Mouse (Mus musculus) G1E (cell line): ENCODE measurements at regions not wholly inside any gene's neighbourhood (a gene's known extent, or its start where the extent isn't known, plus 50 kb on each side); places are given as distances from the start of the nearest gene placed in this dataset.

Experiments
- ATAC-seq: 2 replicates; pipeline ENCODE4 v1.8.0; 2016; ENCODE audit warnings: mild to moderate bottlenecking; ENCODE audit not compliant: insufficient number of reproducible peaks, poor library complexity, low FRiP score, severe bottlenecking; ENCODE audit errors: extremely low read depth
- DNase-seq: peaks from one replicate; pipeline ENCODE4 v3.0.0; 2012; ENCODE audit warnings: low spot score
- H3K27me3 ChIP-seq: 2 replicates; pipeline ENCODE4 v1.6.1; 2012; ENCODE audit warnings: mild to moderate bottlenecking, low read length, inconsistent platforms; ENCODE audit not compliant: insufficient read depth
- H3K36me3 ChIP-seq: replicated peaks from 2 replicates; pipeline ENCODE3; 2012; ENCODE audit warnings: mild to moderate bottlenecking, inconsistent platforms
- H3K4me1 ChIP-seq: 2 replicates; pipeline ENCODE4 v1.6.1; 2012; ENCODE audit warnings: low read depth, low read length, inconsistent platforms, mixed read lengths; ENCODE audit not compliant: insufficient read depth
- H3K4me3 ChIP-seq: 2 replicates; pipeline ENCODE4 v1.5.1; 2012; ENCODE audit warnings: low read depth, mild to moderate bottlenecking, inconsistent platforms, low read length, moderate library complexity, mixed read lengths
- H3K9me3 ChIP-seq: replicated peaks from 2 replicates; pipeline ENCODE4 v1.6.1; 2012; ENCODE audit warnings: inconsistent platforms
- CTCF ChIP-seq: IDR thresholded peaks from 2 replicates; pipeline ENCODE4 v1.5.1; 2012; ENCODE audit warnings: low read depth, low read length, inconsistent platforms, mixed read lengths
- GATA1 ChIP-seq: IDR thresholded peaks from 2 replicates; pipeline ENCODE4 v1.6.1; 2012; ENCODE audit warnings: borderline replicate concordance, low read length, inconsistent platforms, mixed read lengths
- GATA2 ChIP-seq: IDR thresholded peaks from 2 replicates; pipeline ENCODE4 v1.6.1; 2012; ENCODE audit warnings: low read depth, low read length, inconsistent platforms, borderline replicate concordance
- POLR2AphosphoS5 ChIP-seq: IDR thresholded peaks from 2 replicates; pipeline ENCODE4 v1.6.1; 2012; ENCODE audit warnings: low read depth, low read length, inconsistent platforms; ENCODE audit not compliant: insufficient replicate concordance
- TAL1 ChIP-seq: conservative IDR thresholded peaks from 2 replicates; pipeline ENCODE4 v1.6.1; 2012; ENCODE audit warnings: low read depth, low read length, inconsistent platforms, mixed read lengths

DNA sequence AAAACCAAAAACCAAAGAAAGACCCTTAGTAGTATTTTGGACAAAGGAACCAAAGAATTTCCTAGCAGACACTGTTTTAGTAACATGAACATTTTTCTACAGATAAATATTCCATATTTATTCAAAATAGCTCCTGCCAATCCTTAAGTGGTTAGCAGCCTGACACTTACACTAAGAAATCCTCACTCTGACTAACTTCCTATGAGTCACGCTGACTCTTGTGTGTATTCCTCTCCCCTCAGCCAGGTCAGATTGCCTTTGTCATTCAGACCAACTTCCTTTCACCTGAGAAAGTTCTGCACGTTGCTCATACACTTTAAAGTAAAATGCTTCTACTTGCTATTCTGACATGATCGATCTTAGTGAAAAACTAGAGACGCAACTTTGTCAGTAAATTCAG is 370.9 kb downstream of the Efna5 start:
- H3K36me3 ChIP-seq, result no peaks in the 10 kb centered on the region
- no peak for TF ChIP-seq GATA1
- no peak for TF ChIP-seq GATA2
- no peak for TF ChIP-seq TAL1
- ATAC-seq (no peak), DNase-seq (no peak)
- H3K27me3 ChIP-seq, result no peaks in the 10 kb centered on the region
- peaks cover 15% of the 10 kb centered on the region for H3K9me3 ChIP-seq
- H3K4me1 ChIP-seq, result no peaks in the 10 kb centered on the region
- H3K4me3 ChIP-seq, result no peak overlapping the region

DNA sequence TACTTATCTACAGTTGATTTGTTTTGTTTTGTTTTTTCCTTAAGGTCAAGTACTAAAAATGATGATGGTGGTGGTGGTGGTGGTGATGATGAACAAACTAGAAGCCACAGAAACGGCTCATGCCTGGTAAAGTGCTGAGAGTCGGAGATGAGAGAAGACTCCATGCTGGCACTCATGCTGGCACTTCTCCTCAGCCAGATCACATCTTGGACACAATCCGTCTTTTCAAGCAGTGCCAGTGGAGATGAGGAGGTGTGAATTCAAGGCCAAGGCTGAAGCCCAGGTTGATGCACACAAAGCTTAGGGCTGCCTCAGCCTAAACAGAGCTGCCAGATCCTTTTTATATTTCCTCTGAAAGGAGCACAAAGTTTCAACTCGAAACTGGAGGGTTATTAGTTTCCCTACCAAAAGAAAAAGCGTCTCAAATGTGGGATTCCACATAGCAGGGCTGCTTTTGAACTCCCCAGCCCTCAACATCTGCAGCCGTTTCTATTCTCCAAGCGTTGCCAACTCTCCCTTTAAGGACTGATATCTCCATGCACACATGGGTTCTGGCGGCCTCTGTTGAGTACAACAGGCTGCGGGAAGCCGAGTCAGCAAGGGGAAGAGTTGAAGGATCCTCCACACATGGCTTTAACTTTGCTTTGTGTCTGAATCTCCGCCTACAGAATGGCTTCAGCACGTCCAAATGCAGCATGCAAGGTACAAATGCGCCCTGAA is 373.2 kb downstream of the Efna5 start:
- no peaks in the 10 kb centered on the region for H3K36me3 ChIP-seq
- H3K9me3 ChIP-seq, result peaks cover 20% of the 10 kb centered on the region
- no peaks in the 10 kb centered on the region for H3K4me1 ChIP-seq
- H3K27me3 ChIP-seq, result no peaks in the 10 kb centered on the region
- ATAC-seq (no peak), DNase-seq (no peak)
- no peak overlapping the region for H3K4me3 ChIP-seq
- TF ChIP-seq CTCF (no peak), POLR2AphosphoS5 (no peak), TAL1 (no peak), GATA1 (no peak), GATA2 (no peak)

DNA sequence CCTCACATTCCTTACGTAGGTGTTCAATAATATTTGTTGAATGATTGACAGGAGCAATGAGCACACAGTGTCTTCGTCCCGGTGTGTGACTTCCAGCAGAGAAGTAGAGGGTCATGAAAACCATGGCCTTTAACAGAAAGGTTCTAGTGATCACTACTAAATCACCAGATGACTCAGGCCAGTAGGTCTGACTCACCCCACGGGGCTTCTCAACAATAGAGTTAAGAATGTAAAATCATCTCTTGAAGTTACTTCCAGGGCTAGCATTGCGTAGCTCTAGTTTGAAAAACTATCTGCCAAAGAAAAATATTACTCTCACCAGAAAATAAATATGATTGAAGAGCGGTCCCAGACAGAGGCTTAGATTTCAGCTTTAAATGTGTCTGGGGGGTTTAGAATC is 376.4 kb downstream of the Efna5 start:
- Histone ChIP-seq H3K4me3 (no peak overlapping the region), H3K36me3 (no peaks in the 10 kb centered on the region), H3K27me3 (no peaks in the 10 kb centered on the region), H3K9me3 (peaks cover 18% of the 10 kb centered on the region), H3K4me1 (no peaks in the 10 kb centered on the region)
- TF ChIP-seq GATA1, result no peak
- TF ChIP-seq POLR2AphosphoS5, result no peak
- no peak for TF ChIP-seq GATA2
- no peak for TF ChIP-seq TAL1
- no peak for TF ChIP-seq CTCF
- DNase-seq, result no peak
- no peak for ATAC-seq

DNA sequence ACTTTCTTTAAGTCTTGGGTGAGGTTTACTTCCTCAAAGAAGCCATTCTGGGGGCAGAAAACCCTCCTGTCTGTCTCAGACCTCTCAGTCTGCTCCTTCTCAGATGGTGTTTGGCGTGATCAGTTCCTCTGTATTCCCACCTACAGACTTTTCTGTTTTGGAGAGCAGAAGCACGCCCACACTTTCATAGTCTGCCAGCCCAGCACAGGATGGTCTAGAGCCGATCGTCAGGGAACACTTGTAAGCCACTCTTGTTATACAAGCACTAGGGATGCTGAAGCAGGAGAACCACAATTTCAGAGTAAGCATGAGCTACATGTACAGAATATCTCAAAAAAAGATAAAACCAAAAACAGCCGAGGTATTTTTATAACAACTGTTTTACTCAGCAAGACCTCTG is 410.4 kb downstream of the Efna5 start:
- Histone ChIP-seq H3K4me1 (no peaks in the 10 kb centered on the region), H3K36me3 (no peaks in the 10 kb centered on the region), H3K27me3 (no peaks in the 10 kb centered on the region), H3K9me3 (peaks cover 3% of the 10 kb centered on the region; the same call in 1 of the 2 replicates), H3K4me3 (no peak overlapping the region)
- ATAC-seq, result no peak
- DNase-seq, result no peak
- TF ChIP-seq GATA2, result no peak
- no peak for TF ChIP-seq TAL1
- no peak for TF ChIP-seq POLR2AphosphoS5
- TF ChIP-seq CTCF, result no peak
- TF ChIP-seq GATA1, result no peak

DNA sequence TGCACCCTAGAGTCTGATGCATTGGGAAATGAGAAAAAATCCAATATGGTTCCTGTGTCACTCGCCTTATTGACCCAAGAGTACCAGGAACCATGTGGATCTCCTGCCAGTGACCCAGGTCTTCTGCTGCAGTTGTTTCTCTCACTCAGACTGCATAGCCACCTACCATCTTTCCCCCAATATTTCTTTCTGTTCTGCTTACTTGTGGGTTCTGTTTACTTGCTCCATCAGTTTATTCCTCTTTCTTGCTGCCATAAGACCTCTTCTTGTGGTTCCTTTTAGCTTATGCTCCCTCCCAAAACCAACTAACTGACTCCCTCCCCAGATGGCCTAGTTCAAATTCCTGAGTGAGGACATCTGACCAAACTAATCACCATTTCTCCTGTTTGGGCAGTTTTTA is 411.8 kb downstream of the Efna5 start:
- H3K27me3 ChIP-seq, result no peaks in the 10 kb centered on the region
- peaks cover 3% of the 10 kb centered on the region; the same call in 1 of the 2 replicates for H3K9me3 ChIP-seq
- ATAC-seq (no peak), DNase-seq (no peak)
- no peak overlapping the region for H3K4me3 ChIP-seq
- no peaks in the 10 kb centered on the region for H3K36me3 ChIP-seq
- no peak for TF ChIP-seq GATA1
- TF ChIP-seq CTCF, result no peak
- TF ChIP-seq POLR2AphosphoS5, result no peak
- no peak for TF ChIP-seq TAL1
- no peaks in the 10 kb centered on the region for H3K4me1 ChIP-seq

DNA sequence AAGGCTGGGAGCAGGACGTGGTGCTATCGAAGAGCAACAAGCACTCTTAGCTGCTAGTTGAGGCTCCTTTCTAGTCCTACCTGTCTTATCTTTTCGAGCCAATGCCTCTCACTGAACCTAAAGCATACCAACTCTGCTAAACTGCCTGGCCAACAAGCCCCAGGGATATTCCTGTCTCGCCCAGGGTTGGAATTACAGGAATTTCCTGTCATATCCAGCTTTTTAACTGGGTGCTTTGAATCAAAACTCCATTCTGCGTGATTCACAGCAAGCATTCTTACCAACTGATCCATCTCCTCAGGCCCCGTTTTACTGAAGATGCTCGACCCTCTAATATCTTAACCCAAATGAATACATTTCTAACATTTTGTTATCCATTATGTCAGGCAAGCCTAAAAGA is 412.3 kb downstream of the Efna5 start:
- DNase-seq (no peak), ATAC-seq (no peak)
- Histone ChIP-seq H3K4me1 (no peaks in the 10 kb centered on the region), H3K4me3 (no peak overlapping the region), H3K9me3 (peaks cover 3% of the 10 kb centered on the region; the same call in 1 of the 2 replicates), H3K36me3 (no peaks in the 10 kb centered on the region), H3K27me3 (no peaks in the 10 kb centered on the region)
- TF ChIP-seq TAL1 (no peak), GATA1 (no peak), POLR2AphosphoS5 (no peak), GATA2 (no peak), CTCF (no peak)
